11 mouse cellular contexts compared by ENCODE assay signal in genomic region chr8:127516043-127516442, GRCm38 (mm10).
DNase-seq lines count a peak whose midpoint lies in the region; ATAC-seq lines count a peak whose summit lies in the region.
"Had no signal": no experiment of that assay in that cellular context is flagged by ENCODE, and none has a peak within 500 bp of the region (broad histone marks: within the 10 kb centered on the region; RNA-seq: fewer than 3 reads in every experiment).

No protein-coding gene starts in this region.

- no peaks in the 10 kb centered on the region for H3K27me3 ChIP-seq in embryonic facial prominence, embryonic 12.5 days
- H3K27me3 ChIP-seq in embryonic facial prominence, embryonic 10.5 days (replicated peaks; ENCODE audit: low read depth, poor library complexity, severe bottlenecking) = no peaks in the 10 kb centered on the region
- no peaks in the 10 kb centered on the region for H3K27me3 ChIP-seq in liver, embryonic 13.5 days

- H3K4me2 ChIP-seq in embryonic facial prominence, embryonic 12.5 days (replicated peaks) = no peak overlapping the region
- no peak overlapping the region for H3K4me2 ChIP-seq in liver, embryonic 13.5 days

- H3K4me3 ChIP-seq in embryonic facial prominence, embryonic 12.5 days = no peak overlapping the region
- H3K4me3 ChIP-seq in embryonic facial prominence, embryonic 10.5 days = no peak overlapping the region
- no peak overlapping the region for H3K4me3 ChIP-seq in liver, embryonic 13.5 days (replicated peaks)

- WGBS in embryonic facial prominence, embryonic 12.5 days = 50% methylated on average over 2 of the region's 2 CpGs
- WGBS in embryonic facial prominence, embryonic 10.5 days = 59% methylated on average over 2 of the region's 2 CpGs
- 13% methylated on average over 2 of the region's 2 CpGs for WGBS in liver, embryonic 13.5 days (ENCODE audit: insufficient replicate concordance)

- no peaks in the 10 kb centered on the region for H3K36me3 ChIP-seq in embryonic facial prominence, embryonic 12.5 days
- H3K36me3 ChIP-seq in embryonic facial prominence, embryonic 10.5 days (replicated peaks) = no peaks in the 10 kb centered on the region
- H3K36me3 ChIP-seq in liver, embryonic 13.5 days = no peaks in the 10 kb centered on the region

- H3K9me3 ChIP-seq in embryonic facial prominence, embryonic 12.5 days = no peaks in the 10 kb centered on the region
- no peaks in the 10 kb centered on the region for H3K9me3 ChIP-seq in embryonic facial prominence, embryonic 10.5 days
- H3K9me3 ChIP-seq in liver, embryonic 13.5 days (replicated peaks) = no peaks in the 10 kb centered on the region

- ATAC-seq in embryonic facial prominence, embryonic 12.5 days (ENCODE audit: insufficient number of reproducible peaks, insufficient read depth, low FRiP score, low TSS enrichment) = no peak
- ATAC-seq in liver, embryonic 13.5 days (ENCODE audit: low read depth) = peak; percentile 86
- ATAC-seq in neutrophil, adult 5-6 weeks (ENCODE audit: extremely low read depth, insufficient number of reproducible peaks, low FRiP score, poor library complexity, severe bottlenecking) = peak; percentile 43; the same call in 1 of the 2 replicates
- ATAC-seq in frontal cortex, adult (ENCODE audit: low TSS enrichment) = no peak

- H3K4me1 ChIP-seq in embryonic facial prominence, embryonic 12.5 days = peaks cover 12% of the 10 kb centered on the region; the same call in 1 of the 2 replicates
- H3K4me1 ChIP-seq in embryonic facial prominence, embryonic 10.5 days = peaks cover 36% of the 10 kb centered on the region
- H3K4me1 ChIP-seq in liver, embryonic 13.5 days (replicated peaks) = peaks cover 49% of the 10 kb centered on the region

- DNase-seq in embryonic facial prominence, embryonic 10.5 days (ENCODE audit: low spot score) = no peak
- DNase-seq in c-Kit-positive CD71-positive TER-119-positive erythroid progenitor cells, embryonic 14.5 days (ENCODE audit: low spot score) = peak; percentile 12
- DNase-seq in liver, embryonic 13.5 days = peak; percentile 34
- DNase-seq in frontal cortex, postnatal 36 days (ENCODE audit: low spot score in 2 of 2) = no peak
- no peak for DNase-seq in urinary bladder, postnatal 4 days (ENCODE audit: low spot score in 2 of 2)
- DNase-seq: kidney, postnatal 4 days; spleen, adult 18-20 months had no signal

- no peak overlapping the region for H3K9ac ChIP-seq in embryonic facial prominence, embryonic 12.5 days
- no peak overlapping the region for H3K9ac ChIP-seq in liver, embryonic 13.5 days

- H3K27ac ChIP-seq in embryonic facial prominence, embryonic 12.5 days = peak overlapping the region; percentile 17; the same call in 1 of the 2 replicates
- no peak overlapping the region for H3K27ac ChIP-seq in embryonic facial prominence, embryonic 10.5 days (replicated peaks)
- H3K27ac ChIP-seq in liver, embryonic 13.5 days = peak overlapping the region; percentile 67; the same call in 1 of the 2 replicates
- H3K27ac ChIP-seq: macrophage had no signal

Comparison
In these comparisons a context has a peak if more than half of its experiments do, and no peak if none do; other contexts are left out.
1. ATAC-seq: peak in liver, embryonic 13.5 days (single experiment) and neutrophil, adult 5-6 weeks (single experiment); none in embryonic facial prominence, embryonic 12.5 days (single experiment) and frontal cortex, adult (single experiment).
2. DNase-seq: peak in c-Kit-positive CD71-positive TER-119-positive erythroid progenitor cells, embryonic 14.5 days (single experiment) and liver, embryonic 13.5 days (single experiment); none in embryonic facial prominence, embryonic 10.5 days (single experiment), frontal cortex, postnatal 36 days (0 of 2) and urinary bladder, postnatal 4 days (0 of 2).